Mouse (Mus musculus) testis, adult 2 months (tissue): ENCODE results near the gene Pzp. TPM values are rescaled to one million over a fixed set of nuclear protein-coding genes. Genes with fewer than 3 reads are reported as not detected.

Experiments
- H3K27ac ChIP-seq: fragments of 200-500 bp; 2 replicates; pipeline ENCODE4 v1.5.1; 2012; ENCODE audit warnings: low read depth, low read length; ENCODE audit not compliant: control insufficient read depth, insufficient read depth
- H3K27me3 ChIP-seq: fragments of 200-500 bp; 2 replicates; pipeline ENCODE4 v1.6.1; 2012; ENCODE audit warnings: mild to moderate bottlenecking, low read length, moderate library complexity; ENCODE audit not compliant: control insufficient read depth, insufficient read depth
- H3K36me3 ChIP-seq: fragments of 200-500 bp; 2 replicates; pipeline ENCODE4 v1.6.1; 2012; ENCODE audit warnings: mild to moderate bottlenecking, low read length; ENCODE audit not compliant: control insufficient read depth, insufficient read depth
- H3K4me1 ChIP-seq: fragments of 200-500 bp; 2 replicates; pipeline ENCODE4 v1.6.1; 2012; ENCODE audit warnings: low read length; ENCODE audit not compliant: control insufficient read depth, insufficient read depth
- H3K4me3 ChIP-seq: fragments of 200-500 bp; 2 replicates; pipeline ENCODE4 v1.5.1; 2012; ENCODE audit warnings: low read depth, mild to moderate bottlenecking, low read length, moderate library complexity, mixed read lengths; ENCODE audit not compliant: control insufficient read depth
- CTCF ChIP-seq: fragments of 200-500 bp; IDR thresholded peaks from 2 replicates; pipeline ENCODE4 v1.5.1; 2012; ENCODE audit warnings: low read depth, mild to moderate bottlenecking, inconsistent platforms, low read length, moderate library complexity; ENCODE audit not compliant: control insufficient read depth, insufficient read depth, insufficient replicate concordance
- POLR2A ChIP-seq: fragments of 200-500 bp; IDR thresholded peaks from 2 replicates; pipeline ENCODE4 v1.6.1; 2012; ENCODE audit warnings: low read depth, mild to moderate bottlenecking, inconsistent platforms, low read length, moderate library complexity; ENCODE audit not compliant: control insufficient read depth
- polyA plus RNA-seq: library from polyadenylated mRNA; depleted of rRNA; stranded (reverse); fragments of >200 nt; gene quantifications from 2 replicates; pipeline ENCODE4 v1.2.3, GENCODE M21; 2012

Gene Pzp
- polyA plus RNA-seq, 1 experiment = 2.0 TPM

DNA sequence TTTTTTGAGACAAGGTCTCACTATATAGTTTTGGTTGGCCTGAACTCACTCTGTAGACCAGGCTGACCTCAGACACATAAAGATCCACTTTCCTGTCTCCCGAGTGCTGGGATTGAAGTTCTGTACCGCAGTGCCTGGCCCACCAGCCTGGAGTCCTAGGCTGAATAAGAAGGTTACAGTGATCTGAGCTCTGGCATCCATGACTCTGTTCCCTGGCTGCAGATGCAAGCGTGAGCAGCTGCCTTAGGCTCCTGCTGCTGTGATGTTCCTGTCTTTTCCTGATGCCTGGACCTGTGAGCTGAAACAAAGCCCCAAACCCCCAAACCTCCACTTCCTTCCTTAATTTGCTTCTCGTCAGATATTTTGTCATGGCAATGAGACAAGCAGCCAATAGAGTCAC is 61.5 kb downstream of the Pzp start:
- no peak overlapping the region for H3K4me3 ChIP-seq
- H3K27me3 ChIP-seq = no peaks in the 10 kb centered on the region
- H3K4me1 ChIP-seq = no peaks in the 10 kb centered on the region
- no peaks in the 10 kb centered on the region for H3K36me3 ChIP-seq
- TF ChIP-seq CTCF (no peak), POLR2A (no peak)
- H3K27ac ChIP-seq = no peak overlapping the region

DNA sequence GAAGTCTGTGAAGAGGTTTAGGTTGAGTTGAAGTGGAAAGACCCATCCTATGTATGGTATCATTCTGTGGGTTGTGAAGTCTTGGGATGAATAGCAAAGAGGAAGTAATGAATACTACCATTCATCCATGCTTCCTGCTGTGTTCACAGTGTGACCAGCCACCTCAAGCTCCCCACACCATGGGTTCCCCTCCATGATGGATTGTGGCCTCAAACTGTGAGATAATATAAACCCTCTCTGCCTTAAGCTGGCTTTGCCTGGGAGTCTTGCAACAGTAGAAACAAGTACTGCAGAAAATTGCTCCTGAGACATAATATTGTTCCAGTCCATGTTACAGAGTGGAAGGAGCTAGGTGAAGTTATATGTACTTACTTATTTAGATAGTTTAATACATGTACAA is 64.9 kb downstream of the Pzp start:
- no peaks in the 10 kb centered on the region for H3K27me3 ChIP-seq
- peaks cover 2% of the 10 kb centered on the region; the same call in 1 of the 2 replicates for H3K4me1 ChIP-seq
- H3K27ac ChIP-seq = no peak overlapping the region
- H3K36me3 ChIP-seq = no peaks in the 10 kb centered on the region
- H3K4me3 ChIP-seq = no peak overlapping the region
- TF ChIP-seq CTCF (no peak), POLR2A (no peak)

DNA sequence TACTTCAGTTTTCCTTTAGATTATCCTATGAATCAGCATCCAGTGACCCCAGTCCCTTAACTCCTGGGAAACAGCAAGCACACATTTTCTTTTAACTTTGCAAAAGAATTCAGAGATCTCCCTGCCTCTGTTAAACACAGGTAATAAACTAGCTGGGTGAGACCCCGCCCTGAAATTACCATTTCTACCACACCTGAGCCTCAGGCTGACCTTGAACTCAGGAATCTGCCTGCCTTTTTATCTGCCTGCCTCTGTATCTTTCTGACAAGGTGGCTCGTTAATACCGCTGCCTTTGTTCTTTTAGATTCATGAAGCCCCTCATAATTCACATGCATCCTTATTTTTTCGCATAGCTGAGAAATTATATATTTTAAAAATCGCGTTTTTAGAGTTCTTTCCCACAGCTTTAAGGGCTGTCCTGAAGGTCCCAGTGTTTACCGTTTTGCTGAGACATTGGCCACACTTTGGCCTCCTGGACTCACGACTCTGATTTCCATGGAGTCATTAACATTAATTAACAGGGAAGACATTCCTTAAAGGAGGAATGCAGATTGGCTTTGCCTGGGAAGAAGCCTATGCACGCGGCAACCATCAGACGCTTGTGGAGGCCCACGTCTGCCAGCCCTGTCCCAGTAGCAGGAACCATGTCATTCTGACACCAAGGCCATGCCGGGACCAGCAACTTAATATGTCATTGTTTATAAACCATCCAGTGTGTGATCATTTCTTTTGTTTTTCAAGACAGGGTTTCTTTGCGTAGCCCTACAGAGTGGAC is 65.6 kb downstream of the Pzp start:
- Histone ChIP-seq H3K27ac (no peak overlapping the region), H3K36me3 (no peaks in the 10 kb centered on the region), H3K4me3 (no peak overlapping the region), H3K4me1 (peaks cover 2% of the 10 kb centered on the region; the same call in 1 of the 2 replicates), H3K27me3 (no peaks in the 10 kb centered on the region)
- TF ChIP-seq CTCF (no peak), POLR2A (no peak)

DNA sequence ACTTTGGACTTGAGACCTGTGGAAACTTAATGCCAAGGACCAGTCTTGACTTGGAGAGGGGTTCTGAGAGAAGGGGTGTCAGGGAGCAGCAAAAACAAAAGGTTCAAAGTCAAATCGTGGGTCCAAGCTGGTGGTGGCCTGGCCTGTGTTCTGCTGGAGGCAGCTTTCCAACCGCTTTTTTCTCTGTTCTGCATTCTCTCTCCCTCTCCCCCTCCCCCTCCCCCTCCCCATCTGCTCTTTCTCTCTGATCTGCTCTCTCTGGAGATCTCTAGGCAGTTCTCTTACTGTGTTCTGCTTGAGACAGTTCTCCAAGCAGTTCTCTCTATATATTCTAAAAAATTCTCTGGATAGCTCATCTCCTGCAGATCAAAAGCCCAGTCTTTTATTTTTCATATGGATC is 66.2 kb downstream of the Pzp start:
- Histone ChIP-seq H3K4me1 (peaks cover 2% of the 10 kb centered on the region; the same call in 1 of the 2 replicates), H3K36me3 (no peaks in the 10 kb centered on the region), H3K4me3 (no peak overlapping the region), H3K27me3 (no peaks in the 10 kb centered on the region), H3K27ac (no peak overlapping the region)
- TF ChIP-seq POLR2A = no peak
- no peak for TF ChIP-seq CTCF

DNA sequence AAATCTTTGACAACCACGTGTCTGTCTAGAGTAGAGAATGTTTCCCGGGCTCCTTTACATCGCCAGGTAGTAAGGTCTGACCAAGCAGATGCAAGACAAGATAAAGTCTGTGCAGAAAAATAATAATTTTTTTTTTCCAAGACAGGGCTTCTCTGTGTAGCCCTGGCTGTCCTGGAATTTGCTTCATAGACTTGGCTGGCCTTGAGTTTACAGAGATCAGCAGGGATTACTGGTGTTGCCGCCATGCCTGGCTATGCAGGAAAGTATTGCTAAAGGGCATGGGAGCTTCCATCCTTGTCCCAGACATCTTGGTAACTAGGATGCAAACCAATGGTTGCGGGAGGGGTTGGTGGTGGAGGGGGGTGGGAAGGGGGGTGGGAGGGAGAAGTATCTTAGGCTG is 69.3 kb downstream of the Pzp start:
- TF ChIP-seq POLR2A (no peak), CTCF (no peak)
- Histone ChIP-seq H3K27me3 (no peaks in the 10 kb centered on the region), H3K4me3 (no peak overlapping the region), H3K4me1 (peaks cover 2% of the 10 kb centered on the region; the same call in 1 of the 2 replicates), H3K36me3 (no peaks in the 10 kb centered on the region), H3K27ac (no peak overlapping the region)

DNA sequence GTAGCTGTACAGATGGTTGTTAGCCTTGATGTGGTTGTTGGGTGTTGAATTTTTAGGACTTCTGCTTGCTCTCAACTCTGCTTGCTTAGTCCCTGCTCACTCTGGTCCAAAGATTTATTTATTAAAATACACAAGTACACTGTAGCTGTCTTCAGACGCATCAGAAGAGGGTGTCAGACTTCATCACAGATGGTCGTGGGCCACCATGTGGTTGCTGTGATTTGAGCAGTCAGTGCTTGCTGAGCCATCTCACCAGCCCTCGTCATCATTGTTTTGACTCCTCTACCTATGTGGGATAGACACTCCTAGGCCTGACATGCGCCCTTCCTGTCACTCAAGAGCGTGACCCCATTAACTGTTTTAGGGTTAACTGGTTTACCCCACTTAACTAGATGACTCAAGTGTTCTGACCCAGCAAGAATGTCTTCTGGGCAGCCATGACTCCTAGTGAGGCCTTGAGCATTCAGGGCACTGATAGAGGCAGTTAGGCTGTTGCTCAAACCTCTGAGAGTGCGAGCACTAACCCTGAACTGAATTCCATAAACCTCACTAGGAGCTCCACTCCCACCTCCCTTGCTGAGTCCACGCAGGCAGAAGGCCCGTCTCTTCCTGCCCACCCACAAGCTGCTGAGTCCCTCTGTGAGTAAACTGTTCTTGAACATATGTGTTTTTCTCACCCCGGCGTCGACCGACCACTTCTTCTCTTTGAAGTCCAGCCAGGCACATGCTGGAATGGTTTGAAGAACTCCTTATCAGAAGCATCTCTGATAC is 70.5 kb downstream of the Pzp start:
- Histone ChIP-seq H3K27ac (no peak overlapping the region), H3K27me3 (no peaks in the 10 kb centered on the region), H3K4me1 (peaks cover 2% of the 10 kb centered on the region; the same call in 1 of the 2 replicates), H3K4me3 (no peak overlapping the region), H3K36me3 (no peaks in the 10 kb centered on the region)
- no peak for TF ChIP-seq CTCF
- TF ChIP-seq POLR2A = no peak

DNA sequence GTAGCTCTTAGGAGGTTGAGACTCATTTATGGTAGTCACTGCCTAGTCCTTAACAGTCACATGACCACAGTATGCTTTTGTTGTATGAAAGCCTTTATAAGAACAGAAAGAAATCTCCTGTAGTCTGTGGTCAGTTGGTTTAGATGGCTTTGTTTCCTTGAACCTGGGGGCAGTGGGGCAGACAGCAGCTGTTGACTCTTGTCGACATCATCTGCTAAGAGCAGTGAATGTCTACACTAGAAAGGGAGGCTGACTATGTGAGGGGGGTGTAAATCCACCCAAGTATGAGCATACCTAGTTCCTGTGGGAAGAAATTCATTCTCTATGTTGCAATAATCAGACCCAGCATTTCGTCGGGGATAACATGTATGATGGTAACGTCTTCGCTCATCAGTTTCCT is 79.5 kb downstream of the Pzp start:
- H3K36me3 ChIP-seq = peaks cover 4% of the 10 kb centered on the region
- H3K4me1 ChIP-seq = peaks cover 2% of the 10 kb centered on the region; the same call in 1 of the 2 replicates
- no peak overlapping the region for H3K27ac ChIP-seq
- no peak overlapping the region for H3K4me3 ChIP-seq
- TF ChIP-seq POLR2A (no peak), CTCF (no peak)
- H3K27me3 ChIP-seq = no peaks in the 10 kb centered on the region
